Mouse (Mus musculus) c-Kit-positive CD71-positive TER-119-positive erythroid progenitor cells, embryonic 14.5 days (primary cell): ENCODE measurements around the gene Rin1.

Source experiments
- DNase-seq: peaks from one replicate; pipeline ENCODE4 v3.0.0-alpha.2; 2013; ENCODE audit warnings: low spot score

Rin1 gene

GRCm38 (mm10) chr19:5041588-5041987, 8.7 kb upstream of the Rin1 start:
- DNase-seq: no peak

- DNase-seq: no peak
Observed at GRCm38 (mm10) chr19:5045531-5045930, 4.8 kb upstream of the Rin1 start.

- no peak for DNase-seq
Observed at GRCm38 (mm10) chr19:5048138-5049056, 1.9 kb upstream of the Rin1 start.

- no peak for DNase-seq
Observed at GRCm38 (mm10) chr19:5049325-5049724, 956 bp upstream of the Rin1 start.

GRCm38 (mm10) chr19:5051031-5051430, 750 bp downstream of the Rin1 start:
- no peak for DNase-seq

GRCm38 (mm10) chr19:5051515-5051914, 1.2 kb downstream of the Rin1 start:
- DNase-seq: no peak

- no peak for DNase-seq
Observed at GRCm38 (mm10) chr19:5052166-5052822, 2.0 kb downstream of the Rin1 start.

- DNase-seq: no peak
Observed at GRCm38 (mm10) chr19:5052853-5053252, 2.6 kb downstream of the Rin1 start.

GRCm38 (mm10) chr19:5053909-5054308, 3.6 kb downstream of the Rin1 start:
- DNase-seq: peak; percentile 56

GRCm38 (mm10) chr19:5056251-5056650, 6.0 kb downstream of the Rin1 start:
- no peak for DNase-seq

GRCm38 (mm10) chr19:5057876-5058775, 7.8 kb downstream of the Rin1 start:
- DNase-seq: no peak

GRCm38 (mm10) chr19:5058801-5059771, 8.8 kb downstream of the Rin1 start:
- DNase-seq: no peak

- DNase-seq: no peak
Observed at GRCm38 (mm10) chr19:5060365-5061330, 10.4 kb downstream of the Rin1 start.

- DNase-seq: no peak
Observed at GRCm38 (mm10) chr19:5062041-5062440, 11.8 kb downstream of the Rin1 start.

- DNase-seq: no peak
Observed at GRCm38 (mm10) chr19:5062446-5062845, 12.2 kb downstream of the Rin1 start.

- no peak for DNase-seq
Observed at GRCm38 (mm10) chr19:5065104-5065503, 14.8 kb downstream of the Rin1 start.

GRCm38 (mm10) chr19:5067040-5067799, 16.9 kb downstream of the Rin1 start:
- DNase-seq: peak; percentile 75

- no peak for DNase-seq
Observed at GRCm38 (mm10) chr19:5067867-5068569, 17.7 kb downstream of the Rin1 start, which contains the start of gene Cd248. Cd248 (plus strand) TSS chr19:5068078.
